Mouse (Mus musculus): Measurements from ENCODE around the gene Cmc1. TPM values are rescaled to one million over a fixed set of nuclear protein-coding genes. Genes with fewer than 3 reads are reported as not detected.

Cmc1 gene
- polyA plus RNA-seq, 1 experiment from 2014 or later = 61.1 TPM

DNA sequence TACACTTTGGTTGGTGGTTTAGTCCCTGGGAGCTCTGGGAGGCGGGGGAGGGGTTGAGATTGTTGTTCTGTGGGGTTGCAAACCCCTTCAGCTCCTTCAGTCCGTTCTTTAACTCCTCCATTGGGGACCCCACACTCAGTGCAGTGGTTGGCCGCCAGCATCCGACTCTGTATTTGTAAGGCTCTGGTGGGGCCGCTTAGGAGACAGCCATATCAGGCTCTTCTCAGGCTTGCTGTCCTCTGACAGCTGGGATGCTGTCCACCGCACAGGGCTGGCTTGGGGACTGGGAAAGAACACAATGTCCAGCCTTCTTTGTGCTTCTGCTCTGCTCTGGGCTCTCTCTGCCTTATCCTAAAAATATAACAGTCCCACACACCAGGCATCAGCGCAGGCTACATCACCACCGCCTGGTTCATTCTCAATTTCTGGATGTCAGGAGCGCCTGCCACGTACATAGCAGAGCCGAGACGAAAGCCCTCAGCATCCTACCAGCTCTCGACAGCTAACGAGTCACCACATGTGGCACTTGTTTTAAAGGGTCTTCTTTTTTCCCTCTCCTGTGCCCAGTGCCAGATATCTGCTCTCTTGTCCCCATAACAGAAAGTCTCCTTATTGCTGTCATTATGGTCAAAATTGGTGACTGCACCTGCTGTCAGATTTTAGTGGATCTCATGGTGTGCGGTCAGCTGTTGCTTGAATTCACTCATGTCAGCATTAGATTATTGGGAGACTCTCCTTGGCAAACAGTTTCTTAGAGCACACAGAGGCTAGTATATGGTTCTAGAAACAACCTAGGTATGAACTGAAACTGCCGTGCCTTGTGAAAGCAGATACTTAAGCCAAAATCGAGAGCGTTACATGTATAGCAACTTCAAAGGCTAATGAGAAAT is 29.4 kb upstream of the Cmc1 start:
- no peaks in the 10 kb centered on the region for H3K9me3 ChIP-seq (ENCODE audit: control insufficient read depth, low read length)
- no peaks in the 10 kb centered on the region for H3K4me1 ChIP-seq (replicated peaks; ENCODE audit: control insufficient read depth, insufficient read depth, low read length)
- H3K27me3 ChIP-seq (replicated peaks; ENCODE audit: control insufficient read depth, insufficient read depth, low read length) = no peaks in the 10 kb centered on the region
- DNase-seq (ENCODE audit: low spot score) = no peak
- H3K4me2 ChIP-seq (ENCODE audit: low read length) = no peak overlapping the region
- no peaks in the 10 kb centered on the region for H3K36me3 ChIP-seq (ENCODE audit: control insufficient read depth, insufficient read depth, low read length)
- no peak overlapping the region for H3K4me3 ChIP-seq (ENCODE audit: low read depth, low read length)
- no peak overlapping the region for H3K27ac ChIP-seq (ENCODE audit: low read depth)
- WGBS = 88% methylated on average over 18 of the region's 18 CpGs
- no peak for ATAC-seq (replicated peaks; ENCODE audit: low FRiP score, low TSS enrichment, low read depth)
- H3K9ac ChIP-seq (ENCODE audit: low read length) = no peak overlapping the region

DNA sequence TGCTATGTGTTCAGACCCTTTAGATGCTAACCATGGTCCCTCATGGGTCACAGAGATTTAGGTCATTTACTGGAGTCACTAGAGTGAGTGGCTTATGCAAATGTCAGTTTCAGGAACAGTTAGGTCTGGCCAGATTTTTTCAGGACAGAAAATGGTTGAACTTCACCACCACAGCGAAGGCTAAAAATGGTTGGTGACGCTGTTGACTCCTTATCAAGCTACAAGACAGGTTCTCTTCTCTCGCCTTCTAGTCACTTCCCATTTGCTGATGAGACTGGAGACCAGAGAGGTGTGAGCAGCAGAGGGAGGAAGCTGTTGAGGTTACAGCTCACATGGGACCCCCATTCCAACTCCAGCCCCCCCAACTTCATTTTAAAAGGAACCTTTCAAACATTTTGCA is 26.7 kb upstream of the Cmc1 start:
- ATAC-seq (replicated peaks; ENCODE audit: low FRiP score, low TSS enrichment, low read depth) (no peak), DNase-seq (ENCODE audit: low spot score) (no peak)
- no peak overlapping the region for H3K27ac ChIP-seq (ENCODE audit: low read depth)
- H3K27me3 ChIP-seq (replicated peaks; ENCODE audit: control insufficient read depth, insufficient read depth, low read length) = no peaks in the 10 kb centered on the region
- 0 out of 2 replicates have a peak, but pooled peaks cover 3% of the 10 kb centered on the region for H3K9me3 ChIP-seq (ENCODE audit: control insufficient read depth, low read length)
- H3K36me3 ChIP-seq (ENCODE audit: control insufficient read depth, insufficient read depth, low read length) = no peaks in the 10 kb centered on the region
- H3K4me2 ChIP-seq (ENCODE audit: low read length) = no peak overlapping the region
- H3K9ac ChIP-seq (ENCODE audit: low read length) = no peak overlapping the region
- H3K4me1 ChIP-seq (replicated peaks; ENCODE audit: control insufficient read depth, insufficient read depth, low read length) = no peaks in the 10 kb centered on the region
- H3K4me3 ChIP-seq (ENCODE audit: low read depth, low read length) = no peak overlapping the region
- 85% methylated on average over 3 of the region's 3 CpGs for WGBS

DNA sequence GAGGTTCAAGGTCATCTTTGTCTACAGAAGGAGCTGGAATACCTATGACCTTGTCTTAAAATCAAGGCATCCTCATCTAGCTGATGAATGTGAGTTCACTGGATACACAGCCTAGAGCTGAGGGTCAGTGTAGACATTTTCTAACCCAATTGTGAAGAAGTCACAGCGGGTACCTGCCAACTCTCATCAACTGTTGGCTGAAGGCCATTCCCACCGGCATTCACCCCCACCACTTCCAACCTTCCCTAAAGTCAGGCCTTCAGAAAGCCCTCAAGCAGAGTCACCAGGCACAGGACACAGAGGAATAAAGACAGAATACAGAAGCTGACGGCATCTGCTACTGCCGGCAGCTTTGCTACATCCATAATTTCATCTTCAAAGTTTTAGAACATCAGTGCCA is 25.4 kb upstream of the Cmc1 start:
- no peaks in the 10 kb centered on the region for H3K36me3 ChIP-seq (ENCODE audit: control insufficient read depth, insufficient read depth, low read length)
- ATAC-seq (replicated peaks; ENCODE audit: low FRiP score, low TSS enrichment, low read depth) (no peak), DNase-seq (ENCODE audit: low spot score) (no peak)
- no peak overlapping the region for H3K4me2 ChIP-seq (ENCODE audit: low read length)
- H3K4me3 ChIP-seq (ENCODE audit: low read depth, low read length) = no peak overlapping the region
- H3K9me3 ChIP-seq (ENCODE audit: control insufficient read depth, low read length) = 0 out of 2 replicates have a peak, but pooled peaks cover 3% of the 10 kb centered on the region
- H3K27me3 ChIP-seq (replicated peaks; ENCODE audit: control insufficient read depth, insufficient read depth, low read length) = no peaks in the 10 kb centered on the region
- no peak overlapping the region for H3K27ac ChIP-seq (ENCODE audit: low read depth)
- no peaks in the 10 kb centered on the region for H3K4me1 ChIP-seq (replicated peaks; ENCODE audit: control insufficient read depth, insufficient read depth, low read length)
- WGBS = 87% methylated on average over 4 of the region's 4 CpGs
- H3K9ac ChIP-seq (ENCODE audit: low read length) = no peak overlapping the region

- H3K27ac ChIP-seq (ENCODE audit: low read depth) = no peak overlapping the region
- 0 out of 2 replicates have a peak, but pooled peaks cover 3% of the 10 kb centered on the region for H3K9me3 ChIP-seq (ENCODE audit: control insufficient read depth, low read length)
- H3K4me2 ChIP-seq (ENCODE audit: low read length) = no peak overlapping the region
- H3K27me3 ChIP-seq (replicated peaks; ENCODE audit: control insufficient read depth, insufficient read depth, low read length) = no peaks in the 10 kb centered on the region
- ATAC-seq (replicated peaks; ENCODE audit: low FRiP score, low TSS enrichment, low read depth) (no peak), DNase-seq (ENCODE audit: low spot score) (no peak)
- no peaks in the 10 kb centered on the region for H3K36me3 ChIP-seq (ENCODE audit: control insufficient read depth, insufficient read depth, low read length)
- H3K9ac ChIP-seq (ENCODE audit: low read length) = no peak overlapping the region
- 84% methylated on average over 4 of the region's 4 CpGs for WGBS
- H3K4me3 ChIP-seq (ENCODE audit: low read depth, low read length) = no peak overlapping the region
- H3K4me1 ChIP-seq (replicated peaks; ENCODE audit: control insufficient read depth, insufficient read depth, low read length) = no peaks in the 10 kb centered on the region
Measured at GRCm38 (mm10) chr9:118173086-118173485, 23.1 kb upstream of the Cmc1 start.

- 45% methylated on average over 5 of the region's 5 CpGs for WGBS
- H3K4me3 ChIP-seq (ENCODE audit: low read depth, low read length) = no peak overlapping the region
- no peaks in the 10 kb centered on the region for H3K4me1 ChIP-seq (replicated peaks; ENCODE audit: control insufficient read depth, insufficient read depth, low read length)
- no peak for DNase-seq (ENCODE audit: low spot score)
- ATAC-seq (replicated peaks; ENCODE audit: low FRiP score, low TSS enrichment, low read depth) = no peak
- H3K36me3 ChIP-seq (ENCODE audit: control insufficient read depth, insufficient read depth, low read length) = no peaks in the 10 kb centered on the region
- no peaks in the 10 kb centered on the region for H3K27me3 ChIP-seq (replicated peaks; ENCODE audit: control insufficient read depth, insufficient read depth, low read length)
- no peak overlapping the region for H3K4me2 ChIP-seq (ENCODE audit: low read length)
- H3K9ac ChIP-seq (ENCODE audit: low read length) = no peak overlapping the region
- 0 out of 2 replicates have a peak, but pooled peaks cover 3% of the 10 kb centered on the region for H3K9me3 ChIP-seq (ENCODE audit: control insufficient read depth, low read length)
- no peak overlapping the region for H3K27ac ChIP-seq (ENCODE audit: low read depth)
Measured at GRCm38 (mm10) chr9:118168544-118168943, 18.6 kb upstream of the Cmc1 start.

DNA sequence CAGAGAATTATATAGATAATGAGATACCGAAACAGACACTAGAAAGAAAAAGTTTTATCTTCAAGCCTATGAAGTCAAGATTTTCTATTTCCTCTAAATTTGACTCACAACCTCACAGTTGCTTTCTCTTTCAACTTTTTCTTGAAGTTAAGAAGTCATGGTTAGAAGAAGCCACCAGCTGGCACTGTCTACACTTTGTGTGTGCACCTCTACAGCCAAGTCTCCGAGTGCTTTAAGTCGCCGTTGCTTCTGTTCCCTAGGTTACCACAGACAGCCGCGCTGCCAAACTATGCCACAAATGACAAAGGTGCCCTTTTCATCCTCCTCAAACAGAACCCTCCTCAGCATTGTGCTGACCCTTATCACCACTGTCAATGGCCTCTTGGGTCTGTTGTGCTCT is 17.6 kb upstream of the Cmc1 start:
- 93% methylated on average over 6 of the region's 6 CpGs for WGBS

GRCm38 (mm10) chr9:118161536-118161935 is 11.6 kb upstream of the Cmc1 start:
- ATAC-seq (replicated peaks; ENCODE audit: low FRiP score, low TSS enrichment, low read depth) (no peak), DNase-seq (ENCODE audit: low spot score) (no peak)
- H3K27ac ChIP-seq (ENCODE audit: low read depth) = no peak overlapping the region
- H3K9me3 ChIP-seq (ENCODE audit: control insufficient read depth, low read length) = no peaks in the 10 kb centered on the region
- H3K9ac ChIP-seq (ENCODE audit: low read length) = no peak overlapping the region
- no peak overlapping the region for H3K4me2 ChIP-seq (ENCODE audit: low read length)
- H3K36me3 ChIP-seq (ENCODE audit: control insufficient read depth, insufficient read depth, low read length) = no peaks in the 10 kb centered on the region
- no peaks in the 10 kb centered on the region for H3K4me1 ChIP-seq (replicated peaks; ENCODE audit: control insufficient read depth, insufficient read depth, low read length)
- no peak overlapping the region for H3K4me3 ChIP-seq (ENCODE audit: low read depth, low read length)
- WGBS = 95% methylated on average over 6 of the region's 6 CpGs
- H3K27me3 ChIP-seq (replicated peaks; ENCODE audit: control insufficient read depth, insufficient read depth, low read length) = no peaks in the 10 kb centered on the region

More for the DNA sequence above, 17.6 kb upstream of the Cmc1 start:
- Histone ChIP-seq H3K9me3 (ENCODE audit: control insufficient read depth, low read length) (no peaks in the 10 kb centered on the region), H3K9ac (ENCODE audit: low read length) (no peak overlapping the region), H3K27me3 (replicated peaks; ENCODE audit: control insufficient read depth, insufficient read depth, low read length) (no peaks in the 10 kb centered on the region), H3K4me2 (ENCODE audit: low read length) (no peak overlapping the region), H3K4me1 (replicated peaks; ENCODE audit: control insufficient read depth, insufficient read depth, low read length) (no peaks in the 10 kb centered on the region), H3K36me3 (ENCODE audit: control insufficient read depth, insufficient read depth, low read length) (no peaks in the 10 kb centered on the region), H3K27ac (ENCODE audit: low read depth) (no peak overlapping the region), H3K4me3 (ENCODE audit: low read depth, low read length) (no peak overlapping the region)
- no peak for DNase-seq (ENCODE audit: low spot score)
- no peak for ATAC-seq (replicated peaks; ENCODE audit: low FRiP score, low TSS enrichment, low read depth)

- Histone ChIP-seq H3K4me3 (ENCODE audit: low read depth, low read length) (no peak overlapping the region), H3K27ac (ENCODE audit: low read depth) (no peak overlapping the region), H3K4me1 (replicated peaks; ENCODE audit: control insufficient read depth, insufficient read depth, low read length) (no peaks in the 10 kb centered on the region), H3K4me2 (ENCODE audit: low read length) (no peak overlapping the region), H3K9ac (ENCODE audit: low read length) (no peak overlapping the region), H3K36me3 (ENCODE audit: control insufficient read depth, insufficient read depth, low read length) (no peaks in the 10 kb centered on the region), H3K27me3 (replicated peaks; ENCODE audit: control insufficient read depth, insufficient read depth, low read length) (no peaks in the 10 kb centered on the region), H3K9me3 (ENCODE audit: control insufficient read depth, low read length) (no peaks in the 10 kb centered on the region)
- DNase-seq (ENCODE audit: low spot score) (no peak), ATAC-seq (replicated peaks; ENCODE audit: low FRiP score, low TSS enrichment, low read depth) (no peak)
- 63% methylated on average over 3 of the region's 3 CpGs for WGBS
Measured at GRCm38 (mm10) chr9:118159936-118160335, 10.0 kb upstream of the Cmc1 start.

GRCm38 (mm10) chr9:118158201-118158600 is 8.2 kb upstream of the Cmc1 start:
- WGBS = 96% methylated on average over 4 of the region's 4 CpGs
- Histone ChIP-seq H3K4me3 (ENCODE audit: low read depth, low read length) (no peak overlapping the region), H3K4me2 (ENCODE audit: low read length) (no peak overlapping the region), H3K36me3 (ENCODE audit: control insufficient read depth, insufficient read depth, low read length) (no peaks in the 10 kb centered on the region), H3K9ac (ENCODE audit: low read length) (no peak overlapping the region), H3K27me3 (replicated peaks; ENCODE audit: control insufficient read depth, insufficient read depth, low read length) (no peaks in the 10 kb centered on the region), H3K27ac (ENCODE audit: low read depth) (no peak overlapping the region), H3K4me1 (replicated peaks; ENCODE audit: control insufficient read depth, insufficient read depth, low read length) (no peaks in the 10 kb centered on the region), H3K9me3 (ENCODE audit: control insufficient read depth, low read length) (no peaks in the 10 kb centered on the region)
- no peak for ATAC-seq (replicated peaks; ENCODE audit: low FRiP score, low TSS enrichment, low read depth)
- DNase-seq (ENCODE audit: low spot score) = no peak

All from intestine, embryonic 14.5 days (tissue).